Mouse (Mus musculus): ENCODE data around the gene Olfr1020. TPM values are rescaled to one million over a fixed set of nuclear protein-coding genes. Genes with fewer than 3 reads are reported as not detected.

Gene Olfr1020
- polyA plus RNA-seq (2012; rRNA removed) = not detected in 2 replicates

GRCm38 (mm10) chr2:85846730-85847129 is at the start of gene Olfr1020:
Gene Olfr1020, plus strand, starts transcription at chr2:85847030.

DNA sequence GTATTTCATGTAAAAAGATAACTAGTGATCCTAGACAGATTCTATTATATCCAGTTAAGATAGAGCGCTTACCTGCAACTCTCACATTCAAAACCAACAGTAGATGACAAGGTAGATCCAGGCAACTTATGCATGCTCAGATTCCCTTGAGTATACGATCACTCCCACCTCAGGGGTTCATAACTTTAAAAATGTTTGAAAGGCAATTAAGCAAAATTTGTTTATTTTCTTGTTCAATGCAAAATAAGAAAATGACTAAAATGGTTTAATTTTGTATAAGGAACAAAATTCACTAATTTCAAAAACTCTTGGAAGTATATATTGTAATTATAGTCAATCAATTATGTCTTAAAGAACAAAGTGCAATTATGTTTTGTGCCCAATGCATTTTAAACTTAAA is 44.4 kb upstream of the Olfr1020 start, which contains the start of gene Olfr1016:
TSS of gene Olfr1016 (minus strand) at position 101 of the 400 bp plus-strand sequence.

GRCm38 (mm10) chr2:85818179-85818578 is 28.7 kb upstream of the Olfr1020 start, which contains the start of gene Olfr1018:
Gene Olfr1018, plus strand, starts transcription at chr2:85818479.

GRCm38 (mm10) chr2:85845383-85845782 is 1.4 kb upstream of the Olfr1020 start, which contains the start of gene Olfr1019:
Gene Olfr1019, minus strand, starts transcription at chr2:85845483.

DNA sequence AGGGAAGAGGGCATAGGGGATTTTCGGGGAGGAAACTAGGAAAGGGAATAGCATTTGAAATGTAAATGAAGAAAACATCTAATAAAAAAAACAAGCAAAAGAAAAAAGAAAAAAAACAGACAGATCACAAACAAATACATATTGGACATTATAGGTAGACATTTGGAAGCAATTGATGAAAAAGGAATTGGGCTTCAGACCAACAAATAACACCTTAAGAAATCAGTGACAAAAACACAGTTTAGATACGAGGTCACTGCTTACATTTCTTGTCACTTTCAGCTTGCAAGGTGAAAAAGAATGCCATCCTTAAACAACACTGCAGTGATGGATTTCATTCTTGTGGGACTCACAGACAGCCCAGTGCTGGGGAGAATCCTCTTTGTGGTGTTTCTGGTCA is 21.5 kb downstream of the Olfr1020 start, which contains the start of gene Olfr1022:
TSS of gene Olfr1022 (plus strand) at position 301 of the 400 bp plus-strand sequence.

GRCm38 (mm10) chr2:85885340-85885739 is 38.5 kb downstream of the Olfr1020 start, which contains the start of gene Olfr1023:
Gene Olfr1023, plus strand, starts transcription at chr2:85885640.

Other genes with a start within 250 kb of the Olfr1020 start
- gene Olfr1000, start 235.1 kb upstream of the Olfr1020 start, polyA plus RNA-seq (2012; rRNA removed) = not detected in 2 replicates
- not detected in 2 replicates for gene Olfr1002, start 196.3 kb upstream of the Olfr1020 start, polyA plus RNA-seq (2012; rRNA removed)
- not detected in 2 replicates for gene Olfr154, start 182.6 kb upstream of the Olfr1020 start, polyA plus RNA-seq (2012; rRNA removed)
- gene Olfr1006, start 168.3 kb upstream of the Olfr1020 start, polyA plus RNA-seq (2012; rRNA removed) = not detected in 2 replicates
- not detected in 2 replicates for gene Olfr1008, start 157.6 kb upstream of the Olfr1020 start, polyA plus RNA-seq (2012; rRNA removed)
- gene Olfr1009, start 131.6 kb upstream of the Olfr1020 start, polyA plus RNA-seq (2012; rRNA removed) = not detected in 2 replicates
- not detected in 2 replicates for gene Olfr1012, start 84.3 kb upstream of the Olfr1020 start, polyA plus RNA-seq (2012; rRNA removed)
- gene Olfr1013, start 79.9 kb upstream of the Olfr1020 start, polyA plus RNA-seq (2012; rRNA removed) = not detected in 2 replicates
- not detected in 2 replicates for gene Olfr1014, start 74.3 kb upstream of the Olfr1020 start, polyA plus RNA-seq (2012; rRNA removed)
- not detected in 2 replicates for gene Olfr1015, start 65.0 kb upstream of the Olfr1020 start, polyA plus RNA-seq (2012; rRNA removed)
- gene Olfr1016, start 44.5 kb upstream of the Olfr1020 start, polyA plus RNA-seq (2012; rRNA removed) = not detected in 2 replicates
- not detected in 2 replicates for gene Olfr1018, start 28.6 kb upstream of the Olfr1020 start, polyA plus RNA-seq (2012; rRNA removed)
- gene Olfr1019, start 1.5 kb upstream of the Olfr1020 start, polyA plus RNA-seq (2012; rRNA removed) = not detected in 2 replicates
- gene Olfr1022, start 21.6 kb downstream of the Olfr1020 start, polyA plus RNA-seq (2012; rRNA removed) = not detected in 2 replicates
- not detected in 2 replicates for gene Olfr1023, start 38.6 kb downstream of the Olfr1020 start, polyA plus RNA-seq (2012; rRNA removed)
- gene Olfr1024, start 58.0 kb downstream of the Olfr1020 start, polyA plus RNA-seq (2012; rRNA removed) = not detected in 2 replicates
- not detected in 2 replicates for gene Olfr1025-ps1, start 68.2 kb downstream of the Olfr1020 start, polyA plus RNA-seq (2012; rRNA removed)
- not detected in 2 replicates for gene Olfr1026, start 74.5 kb downstream of the Olfr1020 start, polyA plus RNA-seq (2012; rRNA removed)
- not detected in 2 replicates for gene Olfr1028, start 103.4 kb downstream of the Olfr1020 start, polyA plus RNA-seq (2012; rRNA removed)
- gene Olfr1029, start 126.9 kb downstream of the Olfr1020 start, polyA plus RNA-seq (2012; rRNA removed) = not detected in 2 replicates
- gene Olfr1030, start 132.2 kb downstream of the Olfr1020 start, polyA plus RNA-seq (2012; rRNA removed) = not detected in 2 replicates
- not detected in 2 replicates for gene Olfr1031, start 143.3 kb downstream of the Olfr1020 start, polyA plus RNA-seq (2012; rRNA removed)
- not detected in 2 replicates for gene Olfr1032, start 158.5 kb downstream of the Olfr1020 start, polyA plus RNA-seq (2012; rRNA removed)
- gene Olfr1033, start 173.6 kb downstream of the Olfr1020 start, polyA plus RNA-seq (2012; rRNA removed) = 0.06 and 0.14 TPM in 2 replicates
- gene Olfr1034, start 198.8 kb downstream of the Olfr1020 start, polyA plus RNA-seq (2012; rRNA removed) = 0.05 TPM in 1 of 2 replicates, not detected in the other
- gene Olfr1036, start 227.0 kb downstream of the Olfr1020 start, polyA plus RNA-seq (2012; rRNA removed) = not detected in 2 replicates
- gene Olfr1037, start 240.4 kb downstream of the Olfr1020 start, polyA plus RNA-seq (2012; rRNA removed) = not detected in 2 replicates

Measured in central nervous system, embryonic 11.5 days (tissue).